Mouse (Mus musculus): ENCODE measurements around the gene Serpina3a. TPM values are rescaled to one million over a fixed set of nuclear protein-coding genes. Genes with fewer than 3 reads are reported as not detected.
A peak's percentile ranks its signal among the peaks of the same experiment; 100 is the strongest.

The Serpina3a gene
- polyA plus RNA-seq, 1 experiment from 2014 or later, result not detected

DNA sequence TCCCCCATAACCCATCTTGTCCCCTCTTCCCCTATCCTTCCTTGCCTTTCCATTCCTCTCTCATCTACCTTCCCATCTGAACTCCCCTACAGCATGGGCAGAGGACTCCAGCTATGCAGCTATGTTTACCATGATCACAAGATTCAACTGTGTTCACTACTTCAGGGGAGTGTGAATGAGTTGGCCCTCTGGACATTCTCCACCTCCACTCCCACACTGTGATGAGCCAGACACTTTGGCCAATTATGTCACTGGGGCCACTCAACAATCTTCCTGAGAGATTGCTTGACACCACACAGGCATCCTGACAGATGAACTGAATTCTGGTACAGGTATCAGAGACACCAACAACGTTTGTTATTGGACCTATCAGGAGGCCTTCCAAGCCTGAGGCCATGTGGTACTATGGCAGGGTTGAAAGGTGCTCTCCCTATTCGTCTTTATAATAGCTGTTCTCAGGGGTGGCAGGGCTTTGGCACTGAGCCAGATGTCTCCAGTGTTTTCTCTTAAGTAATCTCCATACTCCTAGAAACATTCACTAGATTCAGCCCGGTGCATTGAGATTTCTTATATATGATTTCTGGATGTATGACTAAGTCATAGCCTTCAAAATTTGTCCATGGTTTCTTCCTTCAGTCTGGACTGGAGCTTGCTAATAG is 2.5 kb downstream of the Serpina3a start:
- WGBS, result 57% methylated on average over 3 of the region's 3 CpGs

GRCm38 (mm10) chr12:104123097-104123496 is 10.6 kb downstream of the Serpina3a start:
- H3K36me3 ChIP-seq, result no peaks in the 10 kb centered on the region
- no peaks in the 10 kb centered on the region for H3K27me3 ChIP-seq (ENCODE audit: insufficient read depth, poor library complexity, severe bottlenecking)
- WGBS, result 68% methylated on average over 1 of the region's 1 CpGs
- H3K27ac ChIP-seq, result no peak overlapping the region
- 0 out of 2 replicates have a peak, but pooled peaks cover 7% of the 10 kb centered on the region for H3K4me1 ChIP-seq
- DNase-seq (ENCODE audit: low spot score), result no peak
- H3K9me3 ChIP-seq, result no peaks in the 10 kb centered on the region
- H3K4me3 ChIP-seq, result no peak overlapping the region

More for the DNA sequence above, 2.5 kb downstream of the Serpina3a start:
- no peaks in the 10 kb centered on the region for H3K27me3 ChIP-seq (ENCODE audit: insufficient read depth, poor library complexity, severe bottlenecking)
- H3K27ac ChIP-seq, result no peak overlapping the region
- no peaks in the 10 kb centered on the region for H3K36me3 ChIP-seq
- H3K4me1 ChIP-seq, result no peaks in the 10 kb centered on the region
- H3K4me3 ChIP-seq, result no peak overlapping the region
- DNase-seq (ENCODE audit: low spot score), result no peak
- H3K9me3 ChIP-seq, result no peaks in the 10 kb centered on the region

GRCm38 (mm10) chr12:104123996-104124395 is 11.5 kb downstream of the Serpina3a start:
- H3K9me3 ChIP-seq, result no peaks in the 10 kb centered on the region
- no peaks in the 10 kb centered on the region for H3K36me3 ChIP-seq
- no peak overlapping the region for H3K4me3 ChIP-seq
- no peak for DNase-seq (ENCODE audit: low spot score)
- no peak overlapping the region for H3K27ac ChIP-seq
- 0 out of 2 replicates have a peak, but pooled peaks cover 7% of the 10 kb centered on the region for H3K4me1 ChIP-seq
- H3K27me3 ChIP-seq (ENCODE audit: insufficient read depth, poor library complexity, severe bottlenecking), result no peaks in the 10 kb centered on the region
- WGBS, result 78% methylated on average over 2 of the region's 2 CpGs

DNA sequence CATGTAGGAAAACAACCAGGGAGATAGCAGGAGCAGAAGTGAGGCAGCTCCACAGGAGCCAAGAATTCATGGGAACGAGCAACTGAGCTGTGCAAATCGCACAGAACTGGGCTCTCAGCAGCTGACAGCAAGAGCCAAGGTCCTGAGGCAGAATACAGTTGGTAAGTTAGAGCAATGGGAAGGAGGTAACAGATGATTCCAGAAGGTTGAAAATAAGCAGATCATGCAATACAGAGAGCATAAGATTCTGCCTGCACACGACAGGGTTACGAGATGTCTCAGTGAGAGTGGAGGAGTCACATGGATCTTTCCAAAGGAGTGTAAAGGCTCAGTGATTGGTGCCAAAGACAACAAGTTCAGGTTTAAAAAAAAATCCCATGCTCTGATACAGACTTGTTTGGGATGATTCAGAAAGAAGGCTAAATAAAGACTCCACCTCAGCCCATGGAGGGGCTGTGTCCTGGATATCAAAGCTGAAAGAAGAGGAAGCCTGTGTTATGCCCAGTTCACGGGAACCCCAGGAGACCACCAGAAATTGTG is 12.6 kb downstream of the Serpina3a start:
- DNase-seq (ENCODE audit: low spot score), result no peak
- no peaks in the 10 kb centered on the region for H3K27me3 ChIP-seq (ENCODE audit: insufficient read depth, poor library complexity, severe bottlenecking)
- H3K4me1 ChIP-seq, result 0 out of 2 replicates have a peak, but pooled peaks cover 7% of the 10 kb centered on the region
- WGBS, result 66% methylated on average over 5 of the region's 5 CpGs
- H3K36me3 ChIP-seq, result no peaks in the 10 kb centered on the region
- no peak overlapping the region for H3K27ac ChIP-seq
- H3K9me3 ChIP-seq, result no peaks in the 10 kb centered on the region
- H3K4me3 ChIP-seq, result no peak overlapping the region

- H3K36me3 ChIP-seq, result no peaks in the 10 kb centered on the region
- no peak within 1 kb of the TSS for H3K4me3 ChIP-seq
These were observed 15.2 kb downstream of the Serpina3a start, which contains the start of gene Serpina3b for GRCm38 (mm10) chr12:104127696-104128095. Serpina3b (plus strand) TSS chr12:104127996.

DNA sequence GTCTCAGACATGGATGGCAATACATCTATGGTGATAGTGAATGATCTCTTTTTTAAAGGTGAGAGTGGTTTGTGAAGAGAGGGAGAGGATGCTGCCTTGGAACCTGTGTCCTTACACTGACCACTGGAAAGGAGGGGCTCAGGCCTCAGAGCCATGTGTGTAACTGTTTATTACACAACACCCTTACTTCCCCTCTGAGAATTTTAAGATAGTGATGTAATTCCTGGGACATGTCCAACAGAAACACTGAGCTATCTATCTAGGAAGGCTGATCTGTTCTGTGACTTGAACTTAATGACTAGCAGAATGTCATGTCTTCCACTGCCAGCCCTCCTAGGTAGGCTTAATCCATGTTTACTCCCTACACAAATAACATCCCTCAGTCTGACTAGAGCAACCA is 18.5 kb downstream of the Serpina3a start:
- 0 out of 2 replicates have a peak, but pooled peaks cover 4% of the 10 kb centered on the region for H3K4me1 ChIP-seq

More at GRCm38 (mm10) chr12:104127696-104128095, 15.2 kb downstream of the Serpina3a start, which contains the start of gene Serpina3b:
- 80% methylated on average over 5 of the region's 5 CpGs for WGBS
- H3K27ac ChIP-seq, result no peak within 1 kb of the TSS
- DNase-seq (ENCODE audit: low spot score), result no peak
- H3K27me3 ChIP-seq (ENCODE audit: insufficient read depth, poor library complexity, severe bottlenecking), result no peaks in the 10 kb centered on the region
- H3K4me1 ChIP-seq, result 0 out of 2 replicates have a peak, but pooled peaks cover 7% of the 10 kb centered on the region
- H3K9me3 ChIP-seq, result no peaks in the 10 kb centered on the region

GRCm38 (mm10) chr12:104138216-104138615 is 25.7 kb downstream of the Serpina3a start:
- DNase-seq (ENCODE audit: low spot score), result peak; percentile 68
- H3K4me1 ChIP-seq, result no peaks in the 10 kb centered on the region
- H3K27me3 ChIP-seq (ENCODE audit: insufficient read depth, poor library complexity, severe bottlenecking), result no peaks in the 10 kb centered on the region
- no peak overlapping the region for H3K27ac ChIP-seq
- no peak overlapping the region for H3K4me3 ChIP-seq
- 81% methylated on average over 2 of the region's 2 CpGs for WGBS
- no peaks in the 10 kb centered on the region for H3K36me3 ChIP-seq
- no peaks in the 10 kb centered on the region for H3K9me3 ChIP-seq

More for the DNA sequence above, 18.5 kb downstream of the Serpina3a start:
- no peaks in the 10 kb centered on the region for H3K36me3 ChIP-seq
- DNase-seq (ENCODE audit: low spot score), result no peak
- no peak overlapping the region for H3K27ac ChIP-seq
- no peaks in the 10 kb centered on the region for H3K9me3 ChIP-seq
- no peaks in the 10 kb centered on the region for H3K27me3 ChIP-seq (ENCODE audit: insufficient read depth, poor library complexity, severe bottlenecking)
- H3K4me3 ChIP-seq, result no peak overlapping the region

GRCm38 (mm10) chr12:104140543-104141103 is 28.1 kb downstream of the Serpina3a start:
- peak; percentile 36 for DNase-seq (ENCODE audit: low spot score)
- H3K9me3 ChIP-seq, result no peaks in the 10 kb centered on the region
- H3K27ac ChIP-seq, result no peak overlapping the region
- H3K4me1 ChIP-seq, result no peaks in the 10 kb centered on the region
- H3K27me3 ChIP-seq (ENCODE audit: insufficient read depth, poor library complexity, severe bottlenecking), result no peaks in the 10 kb centered on the region
- H3K36me3 ChIP-seq, result no peaks in the 10 kb centered on the region
- 85% methylated on average over 4 of the region's 4 CpGs for WGBS
- no peak overlapping the region for H3K4me3 ChIP-seq

DNA sequence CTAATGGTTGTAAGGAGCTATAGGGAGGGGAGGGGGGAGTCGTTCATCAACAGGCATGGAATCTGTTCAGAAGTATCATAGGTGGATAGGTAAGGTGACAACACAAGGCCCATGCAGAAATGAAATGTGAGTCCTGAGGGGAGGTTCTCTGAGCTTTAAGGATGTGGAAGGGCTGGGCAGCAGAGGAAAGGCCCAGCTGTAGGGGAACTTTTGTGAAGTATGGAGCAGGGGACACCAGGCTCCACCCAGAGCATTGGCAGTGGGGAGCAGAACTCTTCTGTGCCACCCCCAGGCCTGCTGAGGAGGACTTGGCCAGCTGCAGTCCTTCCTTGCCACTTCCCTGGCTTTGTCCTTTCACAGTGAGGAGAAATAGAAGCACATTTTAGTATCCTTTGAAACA is 29.0 kb downstream of the Serpina3a start:
- H3K4me1 ChIP-seq, result no peaks in the 10 kb centered on the region
- no peaks in the 10 kb centered on the region for H3K27me3 ChIP-seq (ENCODE audit: insufficient read depth, poor library complexity, severe bottlenecking)
- DNase-seq (ENCODE audit: low spot score), result peak; percentile 54
- no peak overlapping the region for H3K27ac ChIP-seq
- no peak overlapping the region for H3K4me3 ChIP-seq
- 83% methylated on average over 1 of the region's 1 CpGs for WGBS
- H3K36me3 ChIP-seq, result no peaks in the 10 kb centered on the region
- H3K9me3 ChIP-seq, result no peaks in the 10 kb centered on the region

GRCm38 (mm10) chr12:104142427-104142826 is 29.9 kb downstream of the Serpina3a start:
- DNase-seq (ENCODE audit: low spot score), result no peak
- Histone ChIP-seq H3K9me3 (no peaks in the 10 kb centered on the region), H3K27me3 (ENCODE audit: insufficient read depth, poor library complexity, severe bottlenecking) (no peaks in the 10 kb centered on the region), H3K4me3 (no peak overlapping the region), H3K4me1 (no peaks in the 10 kb centered on the region), H3K36me3 (no peaks in the 10 kb centered on the region), H3K27ac (no peak overlapping the region)
- WGBS, result 44% methylated on average over 1 of the region's 1 CpGs

DNA sequence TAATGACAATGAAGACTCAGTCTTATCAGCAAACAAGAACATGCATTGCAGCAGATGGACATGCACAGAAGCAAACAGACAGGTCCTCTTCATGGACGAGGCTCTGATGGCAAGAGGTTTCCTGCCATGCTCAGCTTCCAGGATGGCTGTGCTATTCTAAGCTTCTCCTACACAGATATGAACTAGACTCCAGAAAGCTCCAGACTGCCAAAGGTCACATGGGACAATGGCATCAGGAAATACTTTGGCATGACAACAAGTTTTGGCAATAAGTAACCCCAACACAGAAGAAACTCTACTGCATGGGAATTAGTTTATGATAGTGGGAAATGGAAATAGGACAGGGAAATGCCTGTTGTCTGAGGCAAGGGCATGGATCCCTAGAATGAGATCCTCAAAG is 30.8 kb downstream of the Serpina3a start:
- H3K27ac ChIP-seq, result no peak overlapping the region
- peak; percentile 55 for DNase-seq (ENCODE audit: low spot score)
- WGBS, result 54% methylated on average over 1 of the region's 1 CpGs
- no peaks in the 10 kb centered on the region for H3K9me3 ChIP-seq
- no peaks in the 10 kb centered on the region for H3K36me3 ChIP-seq
- H3K27me3 ChIP-seq (ENCODE audit: insufficient read depth, poor library complexity, severe bottlenecking), result no peaks in the 10 kb centered on the region
- no peaks in the 10 kb centered on the region for H3K4me1 ChIP-seq
- H3K4me3 ChIP-seq, result no peak overlapping the region

- no peaks in the 10 kb centered on the region for H3K36me3 ChIP-seq
- H3K4me3 ChIP-seq, result no peak overlapping the region
- peak; percentile 46 for DNase-seq (ENCODE audit: low spot score)
- WGBS, result 85% methylated on average over 2 of the region's 2 CpGs
- H3K4me1 ChIP-seq, result no peaks in the 10 kb centered on the region
- no peak overlapping the region for H3K27ac ChIP-seq
- no peaks in the 10 kb centered on the region for H3K9me3 ChIP-seq
- no peaks in the 10 kb centered on the region for H3K27me3 ChIP-seq (ENCODE audit: insufficient read depth, poor library complexity, severe bottlenecking)
These were observed 33.0 kb downstream of the Serpina3a start for GRCm38 (mm10) chr12:104145571-104145970.

DNA sequence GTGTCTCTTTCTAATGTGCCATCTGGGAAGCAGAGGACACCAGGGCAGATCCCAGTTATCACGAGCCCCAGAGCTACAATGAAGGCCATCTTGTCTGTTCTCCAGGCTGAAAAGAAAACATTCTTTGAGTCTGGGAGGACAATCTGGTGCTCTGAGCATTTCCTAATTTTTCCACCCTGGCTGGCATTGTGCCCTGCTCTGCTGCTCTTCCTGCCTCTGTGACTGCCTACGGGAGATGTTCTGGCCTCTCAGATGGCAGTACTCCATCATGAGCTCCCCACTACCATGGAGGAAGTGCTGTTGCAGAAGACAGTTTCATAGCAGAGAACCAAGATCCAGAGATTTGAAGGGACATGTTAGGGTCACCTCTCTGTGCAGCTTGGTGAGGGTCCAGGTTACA is 39.5 kb downstream of the Serpina3a start:
- Histone ChIP-seq H3K27ac (no peak overlapping the region), H3K4me1 (no peaks in the 10 kb centered on the region), H3K36me3 (no peaks in the 10 kb centered on the region), H3K9me3 (no peaks in the 10 kb centered on the region), H3K4me3 (no peak overlapping the region), H3K27me3 (ENCODE audit: insufficient read depth, poor library complexity, severe bottlenecking) (no peaks in the 10 kb centered on the region)
- WGBS, result 70% methylated on average over 2 of the region's 2 CpGs
- DNase-seq (ENCODE audit: low spot score), result peak; percentile 16

Data from heart, embryonic 10.5 days (tissue).